Mouse (Mus musculus): ENCODE measurements around the gene Bcas3. TPM values are rescaled to one million over a fixed set of nuclear protein-coding genes. Genes with fewer than 3 reads are reported as not detected.

The Bcas3 gene
- polyA plus RNA-seq, 1 experiment from 2014 or later, result 20.5 TPM

GRCm38 (mm10) chr11:85625206-85625605, 272.2 kb downstream of the Bcas3 start:
- Histone ChIP-seq H3K4me2 (ENCODE audit: low read depth, low read length) (no peak overlapping the region), H3K27ac (ENCODE audit: low read length) (no peak overlapping the region), H3K9ac (ENCODE audit: low read length) (no peak overlapping the region), H3K4me3 (ENCODE audit: low read length) (no peak overlapping the region), H3K9me3 (replicated peaks; ENCODE audit: control insufficient read depth, low read length) (no peaks in the 10 kb centered on the region), H3K36me3 (ENCODE audit: control insufficient read depth, insufficient read depth) (no peaks in the 10 kb centered on the region), H3K27me3 (ENCODE audit: control insufficient read depth, insufficient read depth, low read length) (no peaks in the 10 kb centered on the region), H3K4me1 (ENCODE audit: control insufficient read depth, insufficient read depth, low read length) (peaks cover 19% of the 10 kb centered on the region)
- no peak for ATAC-seq (replicated peaks; ENCODE audit: extremely low read depth, insufficient read depth, low FRiP score)
- 71% methylated on average over 5 of the region's 5 CpGs for WGBS

- no peak overlapping the region for H3K9ac ChIP-seq (ENCODE audit: low read length)
- no peaks in the 10 kb centered on the region for H3K27me3 ChIP-seq (ENCODE audit: control insufficient read depth, insufficient read depth, low read length)
- no peak overlapping the region for H3K4me3 ChIP-seq (ENCODE audit: low read length)
- H3K4me1 ChIP-seq (ENCODE audit: control insufficient read depth, insufficient read depth, low read length), result peaks cover 15% of the 10 kb centered on the region
- 93% methylated on average over 2 of the region's 2 CpGs for WGBS
- H3K4me2 ChIP-seq (ENCODE audit: low read depth, low read length), result no peak overlapping the region
- no peak overlapping the region for H3K27ac ChIP-seq (ENCODE audit: low read length)
- ATAC-seq (replicated peaks; ENCODE audit: extremely low read depth, insufficient read depth, low FRiP score), result no peak
- H3K36me3 ChIP-seq (ENCODE audit: control insufficient read depth, insufficient read depth), result no peaks in the 10 kb centered on the region
- no peaks in the 10 kb centered on the region for H3K9me3 ChIP-seq (replicated peaks; ENCODE audit: control insufficient read depth, low read length)
Measured at GRCm38 (mm10) chr11:85626846-85627245, 273.9 kb downstream of the Bcas3 start.

GRCm38 (mm10) chr11:85627405-85627804, 274.4 kb downstream of the Bcas3 start:
- Histone ChIP-seq H3K27me3 (ENCODE audit: control insufficient read depth, insufficient read depth, low read length) (no peaks in the 10 kb centered on the region), H3K27ac (ENCODE audit: low read length) (no peak overlapping the region), H3K9me3 (replicated peaks; ENCODE audit: control insufficient read depth, low read length) (no peaks in the 10 kb centered on the region), H3K4me2 (ENCODE audit: low read depth, low read length) (no peak overlapping the region), H3K4me3 (ENCODE audit: low read length) (no peak overlapping the region), H3K4me1 (ENCODE audit: control insufficient read depth, insufficient read depth, low read length) (peaks cover 13% of the 10 kb centered on the region), H3K9ac (ENCODE audit: low read length) (peak overlapping the region; percentile 30; the same call in 1 of the 2 replicates), H3K36me3 (ENCODE audit: control insufficient read depth, insufficient read depth) (no peaks in the 10 kb centered on the region)
- no peak for ATAC-seq (replicated peaks; ENCODE audit: extremely low read depth, insufficient read depth, low FRiP score)
- 34% methylated on average over 3 of the region's 3 CpGs for WGBS

- ATAC-seq (replicated peaks; ENCODE audit: extremely low read depth, insufficient read depth, low FRiP score), result no peak
- Histone ChIP-seq H3K4me2 (ENCODE audit: low read depth, low read length) (no peak overlapping the region), H3K9me3 (replicated peaks; ENCODE audit: control insufficient read depth, low read length) (no peaks in the 10 kb centered on the region), H3K4me3 (ENCODE audit: low read length) (no peak overlapping the region), H3K4me1 (ENCODE audit: control insufficient read depth, insufficient read depth, low read length) (peaks cover 13% of the 10 kb centered on the region), H3K27ac (ENCODE audit: low read length) (no peak overlapping the region), H3K9ac (ENCODE audit: low read length) (no peak overlapping the region), H3K36me3 (ENCODE audit: control insufficient read depth, insufficient read depth) (no peaks in the 10 kb centered on the region), H3K27me3 (ENCODE audit: control insufficient read depth, insufficient read depth, low read length) (no peaks in the 10 kb centered on the region)
- WGBS, result 43% methylated on average over 13 of the region's 13 CpGs
Measured at GRCm38 (mm10) chr11:85628303-85629063, 275.5 kb downstream of the Bcas3 start.

GRCm38 (mm10) chr11:85632568-85632981, 279.6 kb downstream of the Bcas3 start:
- no peak overlapping the region for H3K4me3 ChIP-seq (ENCODE audit: low read length)
- no peaks in the 10 kb centered on the region for H3K9me3 ChIP-seq (replicated peaks; ENCODE audit: control insufficient read depth, low read length)
- peaks cover 15% of the 10 kb centered on the region for H3K4me1 ChIP-seq (ENCODE audit: control insufficient read depth, insufficient read depth, low read length)
- no peaks in the 10 kb centered on the region for H3K36me3 ChIP-seq (ENCODE audit: control insufficient read depth, insufficient read depth)
- no peak overlapping the region for H3K27ac ChIP-seq (ENCODE audit: low read length)
- no peak overlapping the region for H3K9ac ChIP-seq (ENCODE audit: low read length)
- WGBS, result 58% methylated on average over 2 of the region's 2 CpGs
- H3K27me3 ChIP-seq (ENCODE audit: control insufficient read depth, insufficient read depth, low read length), result no peaks in the 10 kb centered on the region
- H3K4me2 ChIP-seq (ENCODE audit: low read depth, low read length), result no peak overlapping the region
- no peak for ATAC-seq (replicated peaks; ENCODE audit: extremely low read depth, insufficient read depth, low FRiP score)

GRCm38 (mm10) chr11:85638696-85639495, 285.9 kb downstream of the Bcas3 start:
- Histone ChIP-seq H3K4me3 (ENCODE audit: low read length) (no peak overlapping the region), H3K27ac (ENCODE audit: low read length) (no peak overlapping the region), H3K4me2 (ENCODE audit: low read depth, low read length) (no peak overlapping the region), H3K4me1 (ENCODE audit: control insufficient read depth, insufficient read depth, low read length) (peaks cover 8% of the 10 kb centered on the region), H3K36me3 (ENCODE audit: control insufficient read depth, insufficient read depth) (no peaks in the 10 kb centered on the region), H3K27me3 (ENCODE audit: control insufficient read depth, insufficient read depth, low read length) (no peaks in the 10 kb centered on the region), H3K9me3 (replicated peaks; ENCODE audit: control insufficient read depth, low read length) (no peaks in the 10 kb centered on the region), H3K9ac (ENCODE audit: low read length) (no peak overlapping the region)
- ATAC-seq (replicated peaks; ENCODE audit: extremely low read depth, insufficient read depth, low FRiP score), result no peak
- WGBS, result 63% methylated on average over 12 of the region's 12 CpGs

GRCm38 (mm10) chr11:85640659-85641058, 287.7 kb downstream of the Bcas3 start:
- no peaks in the 10 kb centered on the region for H3K27me3 ChIP-seq (ENCODE audit: control insufficient read depth, insufficient read depth, low read length)
- WGBS, result 48% methylated on average over 5 of the region's 5 CpGs
- H3K36me3 ChIP-seq (ENCODE audit: control insufficient read depth, insufficient read depth), result no peaks in the 10 kb centered on the region
- peak overlapping the region; percentile 29; the same call in 1 of the 2 replicates for H3K4me2 ChIP-seq (ENCODE audit: low read depth, low read length)
- peaks cover 16% of the 10 kb centered on the region for H3K4me1 ChIP-seq (ENCODE audit: control insufficient read depth, insufficient read depth, low read length)
- no peak overlapping the region for H3K4me3 ChIP-seq (ENCODE audit: low read length)
- no peaks in the 10 kb centered on the region for H3K9me3 ChIP-seq (replicated peaks; ENCODE audit: control insufficient read depth, low read length)
- no peak for ATAC-seq (replicated peaks; ENCODE audit: extremely low read depth, insufficient read depth, low FRiP score)
- no peak overlapping the region for H3K27ac ChIP-seq (ENCODE audit: low read length)
- no peak overlapping the region for H3K9ac ChIP-seq (ENCODE audit: low read length)

- 86% methylated on average over 4 of the region's 4 CpGs for WGBS
- H3K27ac ChIP-seq (ENCODE audit: low read length), result no peak overlapping the region
- H3K4me3 ChIP-seq (ENCODE audit: low read length), result no peak overlapping the region
- ATAC-seq (replicated peaks; ENCODE audit: extremely low read depth, insufficient read depth, low FRiP score), result no peak
- no peaks in the 10 kb centered on the region for H3K27me3 ChIP-seq (ENCODE audit: control insufficient read depth, insufficient read depth, low read length)
- H3K36me3 ChIP-seq (ENCODE audit: control insufficient read depth, insufficient read depth), result no peaks in the 10 kb centered on the region
- no peak overlapping the region for H3K9ac ChIP-seq (ENCODE audit: low read length)
- H3K9me3 ChIP-seq (replicated peaks; ENCODE audit: control insufficient read depth, low read length), result no peaks in the 10 kb centered on the region
- H3K4me2 ChIP-seq (ENCODE audit: low read depth, low read length), result no peak overlapping the region
- peaks cover 16% of the 10 kb centered on the region for H3K4me1 ChIP-seq (ENCODE audit: control insufficient read depth, insufficient read depth, low read length)
Measured at GRCm38 (mm10) chr11:85641486-85641885, 288.5 kb downstream of the Bcas3 start.

GRCm38 (mm10) chr11:85642591-85642990, 289.6 kb downstream of the Bcas3 start:
- Histone ChIP-seq H3K27ac (ENCODE audit: low read length) (no peak overlapping the region), H3K4me1 (ENCODE audit: control insufficient read depth, insufficient read depth, low read length) (peaks cover 11% of the 10 kb centered on the region), H3K9ac (ENCODE audit: low read length) (no peak overlapping the region), H3K9me3 (replicated peaks; ENCODE audit: control insufficient read depth, low read length) (no peaks in the 10 kb centered on the region), H3K4me2 (ENCODE audit: low read depth, low read length) (no peak overlapping the region), H3K4me3 (ENCODE audit: low read length) (no peak overlapping the region), H3K27me3 (ENCODE audit: control insufficient read depth, insufficient read depth, low read length) (no peaks in the 10 kb centered on the region), H3K36me3 (ENCODE audit: control insufficient read depth, insufficient read depth) (no peaks in the 10 kb centered on the region)
- 72% methylated on average over 6 of the region's 6 CpGs for WGBS
- no peak for ATAC-seq (replicated peaks; ENCODE audit: extremely low read depth, insufficient read depth, low FRiP score)

Measured in heart, embryonic 16.5 days (tissue).